Mouse (Mus musculus) CD4-positive helper T cell, adult 2 months (primary cell): ENCODE measurements around the gene Slfn5.
A peak's percentile ranks its signal among the peaks of the same experiment; 100 is the strongest.
"Not testable (repeated sequence)": the region's sequence is repeated elsewhere in the genome, so short reads cannot be mapped to it uniquely, and the experiment has no call there.

Experiments used
- DNase-seq: peaks from one replicate; pipeline ENCODE4 v3.0.0-alpha.2; 2012; ENCODE audit warnings: low read depth, missing footprints, low spot score

Gene Slfn5

GRCm38 (mm10) chr11:82945636-82946035 is 5.5 kb upstream of the Slfn5 start:
- no peak for DNase-seq

GRCm38 (mm10) chr11:82947457-82947856 is 3.7 kb upstream of the Slfn5 start:
- DNase-seq: peak; percentile 87

GRCm38 (mm10) chr11:82949036-82949435 is 2.1 kb upstream of the Slfn5 start:
- no peak for DNase-seq

GRCm38 (mm10) chr11:82951865-82952611 is 889 bp downstream of the Slfn5 start:
- DNase-seq: peak; percentile 66

- DNase-seq: peak; percentile 86
Observed at GRCm38 (mm10) chr11:82952612-82953542, 1.7 kb downstream of the Slfn5 start.

- DNase-seq: peak; percentile 65
Observed at GRCm38 (mm10) chr11:82954631-82955030, 3.5 kb downstream of the Slfn5 start.

GRCm38 (mm10) chr11:82956925-82957324 is 5.8 kb downstream of the Slfn5 start:
- no peak for DNase-seq

- peak; percentile 65 for DNase-seq
Observed at GRCm38 (mm10) chr11:82959613-82960012, 8.5 kb downstream of the Slfn5 start.

- peak; percentile 59 for DNase-seq
Observed at GRCm38 (mm10) chr11:82961743-82962142, 10.6 kb downstream of the Slfn5 start.

- DNase-seq: no peak
Observed at GRCm38 (mm10) chr11:82962215-82962614, 11.1 kb downstream of the Slfn5 start.

GRCm38 (mm10) chr11:82970712-82971589 is 19.8 kb downstream of the Slfn5 start:
- DNase-seq: peak; percentile 47

GRCm38 (mm10) chr11:82971590-82971974 is 20.4 kb downstream of the Slfn5 start:
- no peak for DNase-seq

- DNase-seq: no peak
Observed at GRCm38 (mm10) chr11:82973916-82974315, 22.8 kb downstream of the Slfn5 start.

GRCm38 (mm10) chr11:82982409-82982808 is 31.3 kb downstream of the Slfn5 start:
- DNase-seq: not testable (repeated sequence)

GRCm38 (mm10) chr11:82983193-82983592 is 32.0 kb downstream of the Slfn5 start:
- no peak for DNase-seq

GRCm38 (mm10) chr11:82987621-82988020 is 36.5 kb downstream of the Slfn5 start:
- no peak for DNase-seq

- DNase-seq: no peak
Observed at GRCm38 (mm10) chr11:82989357-82989756, 38.2 kb downstream of the Slfn5 start.

GRCm38 (mm10) chr11:82990612-82991385 is 39.6 kb downstream of the Slfn5 start:
- peak; percentile 57 for DNase-seq

GRCm38 (mm10) chr11:82991469-82992166 is 40.5 kb downstream of the Slfn5 start, which contains the start of gene Slfn9:
Slfn9 (minus strand) TSS chr11:82991830.
- DNase-seq: peak; percentile 52

- DNase-seq: no peak
Observed at GRCm38 (mm10) chr11:83013356-83013755, 62.2 kb downstream of the Slfn5 start.
